Mouse (Mus musculus) thymus, adult 18-20 months (tissue): ENCODE results near the gene Cdk20.

Source experiments
- DNase-seq, 2 experiments: peaks; one replicate each; pipeline ENCODE4 v3.0.0; 2022; ENCODE audit warnings: mixed read lengths in 2 of 2

The Cdk20 gene

GRCm38 (mm10) chr13:64432017-64432995 is at the start of gene Cdk20:
TSS of gene Cdk20 (plus strand) at chr13:64432314.
- peak; percentile 89 to 95 for DNase-seq

- no peak for DNase-seq
These were observed 47.2 kb upstream of the Cdk20 start for GRCm38 (mm10) chr13:64384937-64385336.

DNA sequence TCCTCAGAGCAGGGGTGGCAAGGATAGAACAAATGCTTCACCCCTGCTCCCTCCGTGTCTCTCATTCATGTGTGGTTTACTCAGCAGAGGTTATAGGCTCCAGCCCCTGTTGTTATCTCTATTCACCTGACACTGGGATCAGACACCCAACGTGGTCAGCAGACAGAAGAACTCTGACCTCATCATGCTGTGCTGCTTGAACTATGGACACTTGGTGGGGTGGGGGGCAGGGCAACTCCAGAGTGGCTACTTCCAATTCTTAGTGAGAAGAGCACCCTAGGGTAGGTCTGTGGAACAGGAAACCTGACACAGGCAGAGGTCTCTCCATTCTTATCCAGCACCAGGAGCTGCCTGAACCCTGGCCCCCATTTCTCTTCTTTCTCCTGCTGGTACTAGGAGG is 46.1 kb upstream of the Cdk20 start:
- no peak for DNase-seq

DNA sequence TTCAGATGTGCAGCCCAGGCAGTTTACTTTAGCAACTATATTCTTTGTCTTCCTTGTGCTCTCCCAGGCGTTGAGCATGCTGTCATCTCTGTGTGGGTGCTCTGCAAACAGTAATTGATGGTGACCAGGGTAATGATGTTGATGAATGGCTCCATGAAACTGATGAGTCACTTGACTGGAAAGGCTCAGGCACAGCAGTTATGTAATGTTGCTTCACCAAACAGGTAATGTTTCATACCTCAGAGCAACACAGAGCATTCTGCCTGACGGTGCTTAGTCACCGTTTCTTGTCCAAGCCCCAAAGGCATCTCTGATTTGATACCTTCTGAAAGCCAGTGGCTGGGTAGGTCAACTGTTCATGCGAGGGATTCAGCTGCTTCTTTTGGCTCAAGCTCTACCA is 43.7 kb upstream of the Cdk20 start:
- DNase-seq = no peak

DNA sequence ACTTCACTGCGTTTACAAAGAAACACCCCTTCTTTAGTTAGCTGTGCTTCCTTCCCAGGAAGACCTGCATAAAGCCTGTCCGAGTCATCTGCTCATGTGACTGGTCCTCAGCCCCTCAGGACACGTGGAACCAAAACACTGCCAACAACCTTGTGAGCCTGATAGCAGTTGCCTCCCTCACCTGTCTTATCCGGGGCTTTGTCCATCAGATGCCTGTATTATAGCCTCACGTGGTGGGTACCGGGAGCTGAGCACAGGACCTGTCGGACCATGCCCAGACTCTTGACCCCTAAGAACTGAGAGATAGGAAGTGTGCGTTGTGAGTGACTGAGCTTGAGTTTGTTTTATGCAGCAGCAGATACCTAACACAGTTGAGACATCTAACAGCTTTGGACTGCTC is 35.1 kb upstream of the Cdk20 start:
- no peak for DNase-seq

- DNase-seq = no peak
These were observed 34.0 kb upstream of the Cdk20 start for GRCm38 (mm10) chr13:64398065-64398464.

DNA sequence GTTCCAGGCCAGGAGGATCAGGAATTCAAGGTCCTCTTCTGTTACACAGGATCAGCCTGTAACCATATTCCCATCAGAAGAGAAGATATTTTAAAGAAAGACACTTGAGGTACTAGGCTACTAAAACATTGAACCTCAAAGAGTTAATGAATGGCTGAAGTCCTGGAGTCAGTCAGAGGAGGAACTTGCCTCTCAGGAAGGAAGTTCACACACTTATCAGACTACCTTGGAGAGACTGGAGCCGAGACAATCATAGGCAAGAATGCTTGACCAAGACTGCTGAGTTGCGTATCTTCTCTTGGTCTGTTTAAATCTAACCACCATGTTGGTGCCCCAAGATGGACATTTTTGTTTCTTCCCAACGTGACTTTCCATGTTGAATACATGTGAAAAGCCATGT is 32.2 kb upstream of the Cdk20 start:
- DNase-seq = no peak

DNA sequence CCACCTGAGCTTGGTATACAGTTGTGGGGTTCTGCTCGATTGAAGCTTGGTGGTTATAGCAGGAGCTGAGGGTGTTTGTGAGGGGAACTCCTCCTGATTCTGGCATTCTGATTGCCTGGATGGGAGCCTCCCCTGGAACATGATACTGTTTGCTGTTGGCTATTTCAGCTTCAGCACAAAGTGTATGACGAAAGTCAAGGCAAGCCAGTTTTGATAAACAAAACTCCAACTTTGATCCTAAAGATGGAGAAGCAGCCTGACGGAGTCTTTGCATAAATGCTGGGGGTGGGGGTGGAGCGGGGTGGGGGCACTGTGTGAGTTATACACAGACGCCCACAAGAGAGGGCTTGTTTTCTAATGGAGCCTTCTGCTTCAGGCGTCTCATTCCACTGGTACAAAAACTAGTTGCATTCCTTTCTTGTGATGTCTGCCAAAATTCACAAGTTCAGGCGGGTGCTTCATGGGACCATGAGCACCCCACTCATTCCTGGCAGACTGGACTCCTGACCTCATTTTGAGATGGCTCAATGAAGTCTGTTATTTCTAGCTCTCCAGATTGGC is 31.2 kb upstream of the Cdk20 start:
- DNase-seq = no peak

- no peak for DNase-seq
These were observed 30.1 kb upstream of the Cdk20 start for GRCm38 (mm10) chr13:64402006-64402405.

- DNase-seq = no peak
These were observed 29.6 kb upstream of the Cdk20 start for GRCm38 (mm10) chr13:64402504-64402949.

DNA sequence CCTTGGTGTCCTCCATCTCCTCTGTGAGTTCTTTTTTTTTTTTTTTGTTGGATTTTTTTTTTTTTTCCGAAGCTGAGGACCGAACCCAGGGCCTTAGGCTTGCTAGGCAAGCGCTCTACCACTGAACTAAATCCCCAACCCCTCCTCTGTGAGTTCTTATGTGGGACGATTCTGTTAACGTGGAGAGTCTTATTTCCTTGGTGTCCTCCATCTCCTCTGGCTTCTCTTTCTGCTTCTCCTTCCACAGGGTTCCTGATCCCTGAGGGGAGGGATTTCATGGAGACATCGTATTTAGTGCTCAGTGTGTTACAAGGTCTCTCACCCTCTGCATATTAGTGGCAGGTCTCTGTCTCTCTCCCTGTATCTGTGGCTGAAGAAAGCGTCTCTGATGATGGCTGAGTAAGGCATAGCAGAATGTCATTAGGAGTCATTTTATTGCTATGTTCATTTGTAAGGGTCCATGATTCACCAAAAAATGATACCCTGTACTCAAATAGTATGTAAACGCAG is 29.1 kb upstream of the Cdk20 start:
- no peak for DNase-seq

DNA sequence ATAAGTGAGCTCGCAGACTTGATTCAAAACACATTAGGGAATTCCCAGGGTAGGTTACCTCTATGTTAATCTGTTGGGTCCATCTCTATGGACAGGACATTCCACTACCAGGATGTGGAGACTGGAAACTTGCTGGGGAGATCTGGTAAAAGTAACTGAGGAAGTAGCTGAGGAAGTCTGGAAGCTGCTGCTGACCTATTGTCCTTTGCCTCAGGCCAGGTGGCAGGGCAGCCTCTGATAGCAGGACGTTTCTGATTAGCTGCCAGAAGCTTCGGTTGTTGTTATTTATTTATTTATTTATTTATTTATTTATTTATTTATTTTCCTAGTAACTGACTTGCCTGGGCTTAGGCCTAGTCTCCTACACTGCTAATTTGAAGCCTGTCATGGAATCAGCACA is 28.6 kb upstream of the Cdk20 start:
- no peak for DNase-seq

DNA sequence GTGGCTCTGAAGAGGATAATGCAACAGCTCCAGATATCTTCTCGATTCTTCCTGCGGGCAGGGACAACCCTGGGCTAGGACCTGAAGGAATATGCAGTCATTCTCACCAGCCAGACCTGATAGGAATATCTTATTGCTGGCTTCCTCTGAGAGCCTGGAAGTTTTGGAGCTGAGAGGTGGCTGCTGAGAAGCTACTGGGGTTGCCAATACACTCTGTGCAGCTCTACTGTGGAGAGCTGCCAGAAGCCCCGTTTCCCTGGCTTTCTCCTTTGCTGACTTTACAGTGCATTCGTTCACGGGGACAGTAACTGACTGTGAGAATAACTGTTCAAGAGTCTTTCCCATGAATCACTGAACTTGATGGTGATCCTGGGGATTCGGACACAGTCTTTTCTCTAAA is 26.6 kb upstream of the Cdk20 start:
- DNase-seq = no peak

- peak in 1 of 2 experiments; percentile 57 for DNase-seq
These were observed 24.1 kb upstream of the Cdk20 start for GRCm38 (mm10) chr13:64407992-64408391.

GRCm38 (mm10) chr13:64410604-64411003 is 21.5 kb upstream of the Cdk20 start:
- DNase-seq = peak; percentile 58 to 79

DNA sequence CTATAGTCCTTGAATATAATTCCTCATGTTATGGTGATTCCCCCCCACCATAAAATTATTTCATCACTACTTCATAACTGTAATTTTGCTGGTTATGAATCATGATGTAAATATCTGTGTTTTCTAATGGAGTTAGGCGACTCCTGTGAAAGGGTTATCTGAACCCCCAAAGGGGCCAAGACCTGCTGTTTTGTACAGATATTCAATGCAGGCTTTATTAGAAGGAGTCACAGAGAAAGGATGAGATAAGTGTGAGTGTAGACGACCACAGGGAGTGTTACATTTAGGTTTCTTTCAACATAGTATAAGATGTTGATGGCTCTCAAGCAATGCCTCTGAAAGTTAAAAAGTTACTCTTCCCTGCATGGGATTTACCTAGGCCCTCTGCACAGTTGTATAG is 20.8 kb upstream of the Cdk20 start:
- no peak for DNase-seq

DNA sequence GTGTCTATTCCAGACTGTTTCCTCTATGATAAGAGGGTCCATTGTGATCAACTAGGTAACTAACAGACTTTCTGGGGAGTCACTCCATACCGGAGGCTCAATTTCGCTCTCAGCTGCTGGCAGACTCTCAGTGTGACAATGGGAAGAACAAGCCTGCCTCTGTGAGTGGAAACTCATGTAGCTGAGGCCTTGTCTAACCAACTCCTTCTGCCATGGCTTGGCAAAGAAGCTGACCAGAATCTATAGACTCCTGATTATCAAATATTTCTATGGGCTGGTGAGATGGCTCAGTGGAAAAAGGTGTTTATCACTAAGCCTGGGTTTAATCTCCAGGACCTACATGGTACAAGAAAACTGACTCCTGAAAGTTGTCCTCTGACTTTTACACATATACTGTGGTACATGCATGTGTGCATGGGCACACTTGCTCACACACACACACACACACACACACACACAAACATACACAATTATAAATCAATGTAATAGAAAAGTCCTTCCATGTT is 19.3 kb upstream of the Cdk20 start:
- no peak for DNase-seq

DNA sequence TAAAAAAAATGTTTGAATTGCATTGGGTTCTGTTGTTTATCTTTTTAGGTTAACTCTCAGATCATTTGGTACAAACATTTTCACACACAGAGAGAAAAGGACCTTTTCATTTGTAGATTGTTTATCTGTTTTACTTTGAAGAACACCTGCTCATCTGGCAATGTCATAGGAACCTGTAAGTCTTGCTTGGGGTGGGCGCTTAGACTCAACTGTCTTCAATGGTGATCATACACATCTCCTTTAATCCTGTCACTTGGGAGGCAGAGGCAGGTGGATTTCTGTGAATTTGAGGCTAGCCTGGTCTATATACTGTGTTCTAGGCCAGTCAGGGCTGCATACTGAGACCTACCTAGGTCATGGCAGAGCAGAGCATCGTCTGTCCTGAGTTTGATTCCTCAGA is 16.5 kb upstream of the Cdk20 start:
- DNase-seq = peak; percentile 31 to 59

GRCm38 (mm10) chr13:64416955-64417601 is 15.0 kb upstream of the Cdk20 start:
- DNase-seq = no peak

- no peak for DNase-seq
These were observed 11.3 kb upstream of the Cdk20 start for GRCm38 (mm10) chr13:64420847-64421246.

- DNase-seq = no peak
These were observed 10.7 kb upstream of the Cdk20 start for GRCm38 (mm10) chr13:64421386-64421785.

DNA sequence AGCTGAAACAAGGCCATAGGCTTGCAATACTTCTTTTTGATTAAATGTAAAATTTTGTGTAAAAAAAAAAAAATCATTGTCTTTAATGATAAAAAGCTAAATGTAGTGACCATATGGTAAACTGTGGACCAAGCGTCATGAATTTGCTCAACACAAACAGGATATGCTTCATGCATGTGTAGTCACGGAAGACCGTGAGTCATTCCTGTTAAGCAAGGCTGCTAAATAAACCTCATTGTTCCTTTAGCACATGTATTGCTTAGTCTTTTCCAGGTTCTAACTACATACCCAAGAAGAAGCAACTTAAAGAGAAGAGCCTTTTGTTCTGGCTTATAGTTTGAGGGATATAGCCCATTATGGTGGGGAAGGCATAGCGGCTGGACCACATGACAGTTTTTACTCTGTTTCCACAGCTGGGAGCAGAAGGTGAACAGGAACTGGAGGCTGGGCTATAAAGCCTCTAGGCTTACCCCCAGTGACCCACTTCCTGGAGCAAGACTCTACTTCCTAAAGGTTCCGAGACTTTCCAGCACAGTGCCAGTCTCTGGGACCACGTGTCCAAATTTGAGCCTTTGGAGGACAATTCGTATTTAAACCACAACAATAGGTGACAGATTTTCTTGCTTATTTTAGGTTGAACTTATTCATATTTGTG is 10.0 kb upstream of the Cdk20 start:
- DNase-seq = peak in 1 of 2 experiments; percentile 48

DNA sequence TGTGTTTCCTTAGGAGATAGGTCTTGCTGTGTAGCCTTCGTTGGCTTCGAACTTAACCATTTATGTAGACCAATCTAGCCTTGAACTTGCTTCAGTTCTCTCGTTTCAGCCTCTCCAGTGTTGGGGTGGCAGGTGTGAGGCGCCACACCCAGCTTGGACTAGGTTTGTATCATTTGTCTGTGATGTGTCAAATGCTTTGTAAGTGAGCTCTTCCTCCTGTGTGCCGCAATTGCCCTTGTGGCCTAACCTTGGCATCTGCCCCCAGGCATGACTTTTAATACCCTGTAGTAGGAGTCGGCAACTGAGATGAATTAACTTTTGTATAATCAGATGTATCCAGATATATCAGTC is 9.5 kb upstream of the Cdk20 start:
- DNase-seq = peak in 1 of 2 experiments; percentile 41
